Mouse (Mus musculus) midbrain, embryonic 15.5 days (tissue): ENCODE measurements around the gene Slit3. TPM values are rescaled to one million over a fixed set of nuclear protein-coding genes. Genes with fewer than 3 reads are reported as not detected.
A peak's percentile ranks its signal among the peaks of the same experiment; 100 is the strongest.

Experiments used
- ATAC-seq: fragments of 200-750 bp; cut with Nextera tagmentation; replicated peaks from 2 replicates; pipeline ENCODE4 v1.8.0; 2017; ENCODE audit warnings: moderate TSS enrichment
- H3K27ac ChIP-seq: fragments of 300-500 bp; sonication (generic); 2 replicates; pipeline ENCODE4 v1.5.1; 2015; ENCODE audit warnings: mild to moderate bottlenecking, inconsistent platforms
- H3K27me3 ChIP-seq: fragments of 300-500 bp; sonication (generic); replicated peaks from 2 replicates; pipeline ENCODE4 v1.6.1; 2015; ENCODE audit warnings: inconsistent platforms
- H3K36me3 ChIP-seq: fragments of 300-500 bp; sonication (generic); replicated peaks from 2 replicates; pipeline ENCODE4 v1.6.1; 2015; ENCODE audit warnings: inconsistent platforms
- H3K4me1 ChIP-seq: fragments of 300-500 bp; sonication (generic); 2 replicates; pipeline ENCODE4 v1.6.1; 2015; ENCODE audit warnings: inconsistent platforms
- H3K4me2 ChIP-seq: fragments of 300-500 bp; sonication (generic); 2 replicates; pipeline ENCODE4 v1.6.1; 2015; ENCODE audit warnings: inconsistent platforms, mild to moderate bottlenecking, moderate library complexity
- H3K4me3 ChIP-seq: fragments of 300-500 bp; sonication (generic); 2 replicates; pipeline ENCODE4 v1.5.1; 2015; ENCODE audit warnings: mild to moderate bottlenecking, inconsistent platforms
- H3K9ac ChIP-seq: fragments of 300-500 bp; sonication (generic); 2 replicates; pipeline ENCODE4 v1.6.1; 2015; ENCODE audit warnings: mild to moderate bottlenecking, inconsistent platforms
- H3K9me3 ChIP-seq: fragments of 300-500 bp; sonication (generic); 2 replicates; pipeline ENCODE4 v1.6.1; 2016; ENCODE audit warnings: inconsistent platforms
- WGBS: fragments of 180-500 bp; shearing (Covaris S2); methylation state at CpG from one replicate; pipeline ENCODE4 v1.1.7; 2015; ENCODE audit warnings: mixed read lengths; 5-methylcytosine and 5-hydroxymethylcytosine counted together
- polyA plus RNA-seq: library from polyadenylated mRNA; unstranded; fragments of >200 nt; fragmentation: Nextera tagmentation; extraction: Ambion mirVana; gene quantifications from 2 replicates; pipeline ENCODE4 v1.2.1, GENCODE M21; 2015

Gene Slit3
- polyA plus RNA-seq, 1 experiment from 2014 or later = 5.9 TPM

DNA sequence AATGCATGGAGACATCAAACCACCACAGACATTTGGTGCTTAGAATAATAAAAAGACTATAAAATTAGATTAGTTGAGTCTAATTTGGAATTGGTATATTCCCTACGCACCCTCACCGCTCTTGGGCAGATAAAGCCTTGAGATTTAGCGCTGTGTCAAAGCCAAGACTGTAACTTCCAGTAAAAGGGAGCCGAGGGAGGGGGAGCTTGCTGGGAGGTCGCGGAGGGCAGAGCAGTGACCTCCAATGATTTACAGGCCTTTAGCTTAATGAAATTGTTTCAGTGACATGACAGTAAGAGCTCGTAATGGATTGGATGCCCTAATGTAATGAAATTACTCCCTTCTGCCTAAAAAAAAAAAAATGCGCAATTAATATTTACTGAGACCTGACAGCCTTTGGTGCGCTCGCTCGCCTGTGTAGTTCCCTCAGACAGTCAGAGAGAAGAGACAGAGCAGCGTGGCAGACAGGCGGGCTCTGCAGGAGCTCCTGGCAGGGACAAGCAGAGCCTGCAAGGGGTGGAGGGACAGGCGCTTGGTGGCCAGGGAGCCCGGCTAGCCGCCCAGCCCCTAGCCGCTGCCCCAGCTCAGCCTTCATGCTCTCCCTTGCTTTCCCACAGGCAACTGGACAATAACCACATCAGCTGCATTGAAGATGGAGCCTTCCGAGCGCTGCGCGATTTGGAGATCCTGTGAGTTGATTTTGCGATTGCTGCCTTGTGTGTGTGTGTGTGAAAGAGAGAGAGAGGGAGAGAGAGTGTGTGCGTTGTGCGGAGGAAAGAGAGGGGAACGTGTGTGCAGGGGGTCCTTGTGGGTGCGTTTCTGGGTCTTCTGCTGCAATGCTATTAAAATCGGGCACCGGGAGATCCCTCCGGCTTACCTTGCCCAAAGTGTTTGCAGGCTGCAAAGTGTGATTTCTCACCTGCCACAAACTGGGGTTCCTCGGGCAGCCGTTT is 423.4 kb downstream of the Slit3 start:
- Histone ChIP-seq H3K36me3 (no peaks in the 10 kb centered on the region), H3K4me1 (peaks cover 23% of the 10 kb centered on the region), H3K9me3 (no peaks in the 10 kb centered on the region), H3K4me3 (peak overlapping the region; percentile 43), H3K27ac (peak overlapping the region; percentile 74), H3K9ac (peak overlapping the region; percentile 63), H3K4me2 (peak overlapping the region; percentile 71), H3K27me3 (peaks cover 10% of the 10 kb centered on the region)
- ATAC-seq = peak; percentile 72
- WGBS = 25% methylated on average over 31 of the region's 31 CpGs

- peaks cover 10% of the 10 kb centered on the region for H3K27me3 ChIP-seq
- 57% methylated on average over 7 of the region's 7 CpGs for WGBS
- H3K36me3 ChIP-seq = no peaks in the 10 kb centered on the region
- no peak overlapping the region for H3K9ac ChIP-seq
- no peak overlapping the region for H3K4me3 ChIP-seq
- no peak overlapping the region for H3K27ac ChIP-seq
- H3K4me1 ChIP-seq = peaks cover 13% of the 10 kb centered on the region
- H3K9me3 ChIP-seq = no peaks in the 10 kb centered on the region
- ATAC-seq = no peak
- H3K4me2 ChIP-seq = 0 out of 2 replicates have a peak overlapping the region, but pooled peaks have one; percentile 12
These were observed 425.2 kb downstream of the Slit3 start for GRCm38 (mm10) chr11:35546081-35546822.

GRCm38 (mm10) chr11:35550036-35550435 is 429.0 kb downstream of the Slit3 start:
- no peak for ATAC-seq
- no peak overlapping the region for H3K9ac ChIP-seq
- H3K4me3 ChIP-seq = no peak overlapping the region
- WGBS = 94% methylated on average over 9 of the region's 9 CpGs
- no peak overlapping the region for H3K27ac ChIP-seq
- H3K27me3 ChIP-seq = peaks cover 9% of the 10 kb centered on the region
- no peaks in the 10 kb centered on the region for H3K9me3 ChIP-seq
- H3K4me1 ChIP-seq = peaks cover under 1% of the 10 kb centered on the region; the same call in 1 of the 2 replicates
- no peak overlapping the region for H3K4me2 ChIP-seq
- no peaks in the 10 kb centered on the region for H3K36me3 ChIP-seq

GRCm38 (mm10) chr11:35556192-35556591 is 435.2 kb downstream of the Slit3 start:
- WGBS = 50% methylated on average over 11 of the region's 11 CpGs
- H3K4me1 ChIP-seq = no peaks in the 10 kb centered on the region
- no peak overlapping the region for H3K27ac ChIP-seq
- no peaks in the 10 kb centered on the region for H3K27me3 ChIP-seq
- no peaks in the 10 kb centered on the region for H3K36me3 ChIP-seq
- no peak overlapping the region for H3K4me3 ChIP-seq
- no peak overlapping the region for H3K4me2 ChIP-seq
- H3K9ac ChIP-seq = no peak overlapping the region
- no peak for ATAC-seq
- no peaks in the 10 kb centered on the region for H3K9me3 ChIP-seq

- H3K27ac ChIP-seq = no peak overlapping the region
- H3K4me2 ChIP-seq = no peak overlapping the region
- WGBS = 91% methylated on average over 8 of the region's 8 CpGs
- no peak for ATAC-seq
- no peaks in the 10 kb centered on the region for H3K4me1 ChIP-seq
- H3K9ac ChIP-seq = no peak overlapping the region
- H3K9me3 ChIP-seq = no peaks in the 10 kb centered on the region
- H3K4me3 ChIP-seq = no peak overlapping the region
- 0 out of 2 replicates have a peak, but pooled peaks cover 5% of the 10 kb centered on the region for H3K27me3 ChIP-seq
- no peaks in the 10 kb centered on the region for H3K36me3 ChIP-seq
These were observed 436.5 kb downstream of the Slit3 start for GRCm38 (mm10) chr11:35557476-35557875.

- WGBS = 65% methylated on average over 2 of the region's 2 CpGs
- H3K27me3 ChIP-seq = 0 out of 2 replicates have a peak, but pooled peaks cover 5% of the 10 kb centered on the region
- no peak for ATAC-seq
These were observed 437.3 kb downstream of the Slit3 start for GRCm38 (mm10) chr11:35558311-35558710.

DNA sequence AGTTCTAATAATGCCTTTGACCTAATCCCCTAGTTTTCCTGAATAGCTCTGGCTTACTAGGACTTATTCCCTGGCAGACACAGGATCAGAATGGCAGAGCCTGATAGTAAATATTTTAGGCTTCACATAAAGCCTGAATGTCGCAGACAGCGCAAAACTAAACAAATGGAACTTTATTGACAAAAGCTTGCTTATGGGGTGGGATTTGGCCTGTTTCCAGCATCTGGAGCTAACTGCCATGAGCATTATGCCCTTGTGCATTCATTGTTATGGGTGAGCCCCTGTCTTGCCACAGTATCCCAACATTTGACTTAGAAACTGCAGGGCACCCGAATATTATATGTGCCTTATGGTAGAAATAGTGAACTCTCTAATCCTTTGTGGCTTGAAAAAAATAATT is 438.4 kb downstream of the Slit3 start:
- no peak for ATAC-seq
- Histone ChIP-seq H3K27ac (no peak overlapping the region), H3K36me3 (no peaks in the 10 kb centered on the region), H3K27me3 (0 out of 2 replicates have a peak, but pooled peaks cover 8% of the 10 kb centered on the region), H3K9me3 (no peaks in the 10 kb centered on the region), H3K9ac (no peak overlapping the region), H3K4me1 (no peaks in the 10 kb centered on the region), H3K4me2 (no peak overlapping the region), H3K4me3 (no peak overlapping the region)
- WGBS = 49% methylated on average over 3 of the region's 3 CpGs

More at GRCm38 (mm10) chr11:35558311-35558710, 437.3 kb downstream of the Slit3 start:
- no peak overlapping the region for H3K4me3 ChIP-seq
- no peak overlapping the region for H3K27ac ChIP-seq
- H3K9me3 ChIP-seq = no peaks in the 10 kb centered on the region
- H3K36me3 ChIP-seq = no peaks in the 10 kb centered on the region
- no peak overlapping the region for H3K4me2 ChIP-seq
- no peaks in the 10 kb centered on the region for H3K4me1 ChIP-seq
- no peak overlapping the region for H3K9ac ChIP-seq

GRCm38 (mm10) chr11:35561760-35562159 is 440.7 kb downstream of the Slit3 start:
- Histone ChIP-seq H3K4me3 (no peak overlapping the region), H3K4me2 (no peak overlapping the region), H3K9ac (no peak overlapping the region), H3K4me1 (peaks cover 4% of the 10 kb centered on the region; the same call in 1 of the 2 replicates), H3K27me3 (0 out of 2 replicates have a peak, but pooled peaks cover 10% of the 10 kb centered on the region), H3K27ac (no peak overlapping the region), H3K36me3 (no peaks in the 10 kb centered on the region), H3K9me3 (no peaks in the 10 kb centered on the region)
- no peak for ATAC-seq
- 73% methylated on average over 9 of the region's 9 CpGs for WGBS

DNA sequence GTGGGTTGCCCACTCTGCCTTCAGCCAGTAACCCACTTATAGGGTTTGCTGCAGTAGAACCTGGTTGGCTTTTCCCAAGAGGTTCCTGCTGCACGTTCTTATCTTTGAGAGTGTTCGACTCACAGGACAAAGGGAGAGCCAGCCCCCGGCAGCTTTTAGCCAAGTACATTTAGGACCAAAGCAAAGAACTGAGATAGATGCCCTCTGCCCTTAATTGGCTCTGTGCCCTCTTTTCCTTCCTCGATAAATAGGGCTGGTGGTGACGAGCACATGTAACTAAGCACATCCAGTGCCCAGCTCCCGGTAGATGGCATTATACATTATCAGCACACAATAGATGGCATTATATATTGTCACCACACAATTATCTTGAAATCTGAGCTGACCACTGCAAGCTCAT is 444.3 kb downstream of the Slit3 start:
- H3K27me3 ChIP-seq = peaks cover 14% of the 10 kb centered on the region; the same call in 1 of the 2 replicates
- H3K9ac ChIP-seq = no peak overlapping the region
- H3K27ac ChIP-seq = no peak overlapping the region
- WGBS = 58% methylated on average over 6 of the region's 6 CpGs
- H3K4me2 ChIP-seq = no peak overlapping the region
- ATAC-seq = no peak
- H3K9me3 ChIP-seq = no peaks in the 10 kb centered on the region
- no peak overlapping the region for H3K4me3 ChIP-seq
- H3K36me3 ChIP-seq = no peaks in the 10 kb centered on the region
- peaks cover 4% of the 10 kb centered on the region; the same call in 1 of the 2 replicates for H3K4me1 ChIP-seq

- H3K27ac ChIP-seq = no peak overlapping the region
- H3K27me3 ChIP-seq = peaks cover 13% of the 10 kb centered on the region; the same call in 1 of the 2 replicates
- H3K9me3 ChIP-seq = no peaks in the 10 kb centered on the region
- no peaks in the 10 kb centered on the region for H3K36me3 ChIP-seq
- no peak overlapping the region for H3K4me3 ChIP-seq
- no peak overlapping the region for H3K9ac ChIP-seq
- no peak for ATAC-seq
- WGBS = 25% methylated on average over 3 of the region's 3 CpGs
- peaks cover 4% of the 10 kb centered on the region; the same call in 1 of the 2 replicates for H3K4me1 ChIP-seq
- H3K4me2 ChIP-seq = no peak overlapping the region
These were observed 445.7 kb downstream of the Slit3 start for GRCm38 (mm10) chr11:35566686-35567085.

GRCm38 (mm10) chr11:35569126-35569916 is 448.3 kb downstream of the Slit3 start:
- H3K36me3 ChIP-seq = no peaks in the 10 kb centered on the region
- no peak overlapping the region for H3K4me2 ChIP-seq
- H3K4me1 ChIP-seq = peaks cover 10% of the 10 kb centered on the region
- no peak overlapping the region for H3K9ac ChIP-seq
- H3K9me3 ChIP-seq = no peaks in the 10 kb centered on the region
- no peak overlapping the region for H3K4me3 ChIP-seq
- no peak for ATAC-seq
- H3K27me3 ChIP-seq = peaks cover 10% of the 10 kb centered on the region; the same call in 1 of the 2 replicates
- 75% methylated on average over 6 of the region's 6 CpGs for WGBS
- no peak overlapping the region for H3K27ac ChIP-seq
